Mouse (Mus musculus) heart, adult 18-20 months (tissue): ENCODE measurements around the gene Josd2. TPM values are rescaled to one million over a fixed set of nuclear protein-coding genes. Genes with fewer than 3 reads are reported as not detected.

Experiments used
- DNase-seq, 2 experiments: peaks; one replicate each; pipeline ENCODE4 v3.0.0; 2021 to 2022; ENCODE audit warnings: mixed read lengths in 1 of 2
- total RNA-seq, 2 experiments: library from RNA; stranded (reverse); gene quantifications; 2 replicates each; pipeline ENCODE4 v1.2.3; 2021

The Josd2 gene
- total RNA-seq, 2 experiments from 2014 or later: 98.6 to 108 TPM

DNA sequence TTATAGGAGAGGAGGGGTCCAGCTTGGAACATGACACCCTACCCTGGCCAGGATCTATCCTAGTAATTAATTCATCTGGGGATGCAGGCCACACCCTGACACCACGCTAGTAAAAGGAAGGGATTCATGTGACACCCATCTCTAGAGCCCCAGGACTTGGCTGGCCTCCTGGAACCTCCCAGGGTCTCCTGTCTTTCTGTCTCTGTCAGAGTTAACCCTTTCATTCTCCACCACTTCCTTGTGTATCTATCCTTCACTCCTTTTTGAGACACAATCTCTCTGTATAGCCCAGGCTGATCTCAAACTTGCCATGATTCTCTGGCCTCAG lies 4.7 kb downstream of the Josd2 start:
- DNase-seq: no peak

DNA sequence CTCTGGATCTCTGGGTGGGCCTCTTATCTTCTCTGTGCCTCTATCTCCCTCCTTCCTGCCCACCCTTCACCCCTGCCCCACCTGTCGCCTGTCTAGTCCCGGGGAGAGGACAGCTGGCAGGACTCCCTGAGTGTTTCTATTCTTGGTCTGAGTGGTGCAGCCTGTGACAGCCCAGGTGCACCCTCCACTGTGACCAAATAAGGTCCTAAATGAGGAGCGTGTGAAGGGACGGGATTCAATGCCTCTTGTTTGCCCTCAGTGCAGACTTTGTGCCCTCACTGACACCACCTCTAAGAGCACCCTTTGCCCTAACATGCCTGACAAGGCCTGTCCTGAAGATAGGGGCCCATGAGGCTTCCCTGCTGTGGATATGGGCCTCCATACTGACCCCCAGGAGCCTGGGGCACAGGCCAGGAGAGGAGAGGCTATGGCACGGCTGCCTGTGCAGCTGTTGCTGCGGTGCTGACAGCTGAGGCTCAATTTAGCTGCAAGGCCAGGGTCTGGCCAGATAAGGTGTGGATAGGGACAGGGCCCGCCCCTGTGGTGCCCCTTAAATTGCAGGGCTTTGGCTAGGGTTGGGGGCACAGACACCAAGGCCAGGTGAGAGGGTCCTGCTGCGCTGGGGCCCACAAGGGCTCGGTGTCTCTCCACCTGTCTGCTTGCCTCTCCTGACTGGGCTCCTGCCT lies 5.3 kb downstream of the Josd2 start:
- peak; percentile 78 to 88 for DNase-seq

DNA sequence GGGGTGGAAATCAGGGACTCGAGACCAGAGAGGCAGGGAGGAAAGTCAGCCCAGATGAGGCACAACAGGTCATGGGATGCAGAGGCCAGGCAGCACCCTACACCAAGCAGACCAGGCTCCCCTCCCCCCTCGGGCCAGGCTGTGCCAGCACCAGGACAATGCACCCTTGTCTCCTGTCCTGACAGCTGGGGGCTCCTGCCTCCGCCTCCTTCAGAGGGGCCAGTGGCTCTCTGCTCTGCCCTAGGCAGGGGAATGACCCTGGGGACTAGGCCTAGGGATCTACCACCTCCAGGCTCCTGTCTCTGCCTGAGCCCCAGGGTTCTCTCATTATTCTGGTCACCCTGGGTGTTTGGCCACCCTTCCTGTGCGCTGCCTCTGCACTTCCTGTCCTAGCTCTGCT lies 6.6 kb downstream of the Josd2 start:
- DNase-seq: peak; percentile 80 to 85

DNA sequence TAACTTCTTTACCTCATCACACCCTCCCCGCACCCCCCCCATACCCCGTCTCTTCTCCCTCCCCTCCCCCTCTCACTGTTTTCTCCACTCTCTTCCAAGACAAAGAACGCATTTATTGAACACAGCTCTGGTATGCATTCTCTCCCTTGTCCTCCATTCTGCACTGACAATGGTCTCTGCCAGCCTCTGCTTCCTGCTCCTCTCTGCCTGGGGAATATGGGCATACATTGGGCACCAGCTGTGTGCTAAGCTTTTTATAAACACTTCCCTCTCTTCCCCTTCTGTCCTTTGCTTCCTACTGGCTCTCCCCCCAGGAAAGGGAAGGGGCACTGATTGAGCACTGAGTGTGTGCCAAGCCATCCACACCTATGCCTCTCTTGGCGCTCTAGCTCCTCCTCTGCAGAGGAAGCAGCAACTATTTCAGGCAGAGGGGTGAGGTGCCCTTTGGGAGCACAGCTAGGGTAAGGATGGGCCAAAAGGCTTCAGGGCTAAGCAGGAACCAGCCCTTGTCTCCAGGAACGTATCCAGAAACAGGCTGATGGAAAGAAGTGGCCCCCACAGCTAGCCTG lies 7.3 kb downstream of the Josd2 start:
- no peak for DNase-seq

DNA sequence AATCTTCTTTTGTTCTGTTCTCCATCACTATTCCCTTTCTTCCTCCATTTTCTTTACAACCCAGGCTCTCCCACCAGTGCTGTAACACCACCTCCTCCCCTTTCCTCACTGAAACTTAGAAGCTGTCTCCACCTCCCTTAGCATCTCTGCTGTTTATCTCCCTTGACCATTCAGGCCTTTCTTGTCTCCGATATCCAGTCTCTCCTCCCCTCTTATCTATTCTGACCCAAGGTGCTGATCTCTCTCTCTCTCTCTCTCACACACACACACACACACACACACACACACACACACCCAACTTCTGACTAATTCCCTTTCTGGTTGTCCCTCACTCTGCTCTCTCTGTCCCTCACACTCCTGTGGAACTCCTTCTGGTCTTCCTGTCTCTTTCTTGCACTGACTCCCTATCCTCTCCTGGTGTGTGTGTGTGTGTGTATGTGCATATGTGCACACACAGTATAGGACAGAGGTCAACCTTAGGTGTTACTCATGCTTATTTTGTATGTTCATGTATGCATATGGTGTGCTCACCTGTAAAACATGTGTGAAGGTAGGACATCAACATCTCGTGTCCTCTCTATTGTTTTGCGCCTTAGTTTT lies 15.2 kb downstream of the Josd2 start:
- no peak for DNase-seq

DNA sequence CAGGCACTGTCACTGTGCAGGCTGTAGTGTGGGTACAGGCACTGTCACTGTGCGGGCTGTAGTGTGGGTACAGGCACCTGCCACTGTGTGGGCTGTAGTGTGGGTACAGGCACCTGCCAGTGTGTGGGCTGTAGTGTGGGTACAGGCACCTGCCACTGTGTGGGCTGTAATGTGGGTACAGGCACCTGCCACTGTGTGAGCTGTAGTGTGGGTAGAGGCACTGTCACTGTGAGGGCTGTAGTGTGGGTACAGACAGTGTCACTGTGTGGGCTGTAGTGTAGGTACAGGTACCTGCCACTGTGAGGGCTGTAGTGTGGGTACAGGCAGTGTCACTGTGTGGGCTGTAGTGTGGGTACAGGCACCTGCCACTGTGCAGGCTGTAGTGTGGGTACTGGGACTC lies 16.3 kb downstream of the Josd2 start:
- DNase-seq: no peak

DNA sequence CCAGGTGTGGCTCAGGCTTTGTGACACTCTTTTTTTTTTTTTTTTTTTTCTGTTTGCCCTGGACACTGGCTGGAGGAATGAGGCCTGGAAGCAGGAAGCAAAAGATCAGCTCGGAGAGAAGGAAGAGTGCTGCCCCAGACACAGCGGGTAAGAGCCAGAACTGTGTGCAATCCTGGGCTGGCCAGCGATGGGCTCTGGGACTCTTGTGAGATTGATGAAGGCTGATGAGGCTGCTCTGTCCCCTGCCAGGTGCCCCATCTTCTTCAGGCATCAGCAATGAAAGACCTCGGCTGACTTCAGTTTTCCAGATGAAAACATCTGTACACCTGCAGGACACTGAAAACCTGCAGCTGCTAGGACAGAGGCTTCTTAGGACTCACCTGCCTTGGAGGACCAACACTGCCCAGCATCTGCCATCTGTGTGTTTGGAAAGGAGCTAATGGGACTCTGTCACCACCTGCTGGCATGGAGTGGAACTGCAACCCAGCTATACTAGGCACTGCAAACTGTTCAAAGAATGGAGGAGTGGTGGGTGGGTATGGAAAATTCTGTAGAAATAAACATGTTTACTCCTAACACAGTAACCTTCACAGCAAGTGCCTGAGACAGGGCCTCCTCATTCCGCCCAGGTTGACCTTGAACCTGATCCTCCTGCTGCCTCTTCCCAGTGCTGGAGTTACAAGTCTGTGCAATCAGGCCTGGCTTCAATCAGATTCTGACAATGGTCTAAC lies 17.2 kb downstream of the Josd2 start:
- DNase-seq: peak; percentile 61 to 87

DNA sequence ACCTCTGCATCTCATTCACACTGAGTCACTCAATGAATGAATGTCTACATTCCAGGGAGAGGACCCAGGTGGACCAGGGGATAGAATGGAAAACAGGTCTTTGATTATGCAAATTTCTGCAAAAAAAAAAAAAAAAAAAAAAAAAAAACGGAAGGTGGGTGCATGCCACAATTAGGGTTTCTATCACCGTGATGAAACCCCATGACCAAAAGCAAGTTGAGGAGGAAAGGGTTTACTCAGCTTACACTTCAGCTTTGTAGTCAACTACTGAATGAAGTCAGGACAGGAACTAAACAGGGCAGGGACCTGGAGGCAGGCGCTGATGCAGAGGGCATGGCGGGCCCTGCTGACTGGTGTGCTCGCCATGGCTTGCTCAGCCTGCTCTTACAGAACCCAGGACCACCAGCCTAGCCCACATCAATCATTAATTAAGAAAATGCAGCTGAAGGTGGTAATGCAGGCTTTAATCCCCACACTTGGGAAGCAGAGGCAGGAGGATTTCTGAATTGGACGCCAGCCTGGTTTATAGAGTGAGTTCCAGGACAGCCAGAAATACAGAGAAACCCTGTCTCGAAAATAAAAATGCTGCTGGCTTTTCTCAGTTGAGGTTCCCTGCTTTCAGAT lies 17.9 kb downstream of the Josd2 start:
- DNase-seq: no peak

DNA sequence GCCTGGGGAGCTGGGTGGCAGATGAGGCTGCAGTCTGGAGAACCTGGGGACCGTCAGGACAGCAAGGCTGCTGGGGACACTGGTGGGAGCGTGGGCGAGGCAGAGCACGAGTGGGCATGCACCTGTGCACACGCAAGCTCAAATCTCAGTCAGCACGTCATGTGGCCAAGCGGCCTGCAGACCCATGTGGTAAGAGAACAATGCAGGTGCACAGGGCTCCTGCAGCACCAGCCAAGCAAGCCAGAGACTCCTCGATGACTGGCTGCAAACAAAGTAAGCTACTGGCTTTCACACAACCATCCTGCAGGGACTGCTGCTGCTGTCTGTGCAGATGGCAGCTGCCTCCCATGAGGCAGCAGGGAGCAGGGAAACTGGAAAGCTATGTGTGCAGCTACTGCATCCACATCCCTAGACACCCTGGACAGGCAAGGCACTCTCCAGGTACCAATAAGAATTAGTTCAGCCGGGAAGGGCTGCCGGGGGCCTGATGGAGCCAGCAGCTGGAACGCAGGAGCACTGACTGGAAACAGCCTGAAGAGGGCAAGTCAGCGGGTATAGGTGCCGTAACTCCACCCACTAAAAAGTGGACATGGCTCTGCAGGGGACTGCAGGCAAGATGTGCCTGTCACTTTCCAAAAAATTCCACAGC lies 19.3 kb downstream of the Josd2 start:
- DNase-seq: no peak

DNA sequence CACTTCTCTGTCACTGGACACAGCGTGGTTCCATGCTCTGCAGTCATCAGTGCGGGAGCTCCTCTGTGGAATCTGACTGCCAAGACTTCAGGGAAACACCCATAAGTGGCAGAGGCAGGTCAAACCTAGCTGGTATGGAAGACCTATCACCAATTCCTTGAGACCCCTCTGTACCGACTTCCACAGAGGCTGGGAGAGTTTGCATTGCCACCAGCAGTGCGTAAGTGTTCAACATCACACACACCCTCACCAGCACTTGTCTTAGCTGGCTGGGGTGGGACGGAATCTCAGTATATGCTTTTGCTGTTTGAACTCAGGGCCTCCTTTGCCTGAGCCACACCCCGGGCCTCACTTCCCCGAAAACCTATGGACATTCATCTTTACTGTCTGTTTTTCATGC lies 20.2 kb downstream of the Josd2 start:
- DNase-seq: no peak

DNA sequence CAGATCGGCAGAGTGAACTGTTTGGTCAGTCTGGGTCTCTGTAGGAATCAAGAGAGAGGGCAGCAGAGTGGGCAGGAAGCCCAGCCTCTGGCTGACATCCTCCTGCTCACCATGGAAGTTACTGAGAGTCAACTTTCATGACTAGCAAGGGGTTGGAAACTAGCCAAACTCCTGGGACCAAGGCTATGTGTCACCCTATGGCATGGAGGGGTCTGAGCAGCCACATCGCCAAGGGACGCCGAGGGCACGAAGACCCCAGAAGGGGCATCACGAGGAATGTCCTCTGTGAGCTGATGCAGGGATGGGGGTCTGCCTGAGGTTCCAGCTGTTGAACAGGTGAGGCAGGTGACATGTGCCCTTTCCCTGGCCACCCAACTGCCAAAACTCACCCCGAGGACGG lies 20.8 kb downstream of the Josd2 start:
- DNase-seq: no peak

DNA sequence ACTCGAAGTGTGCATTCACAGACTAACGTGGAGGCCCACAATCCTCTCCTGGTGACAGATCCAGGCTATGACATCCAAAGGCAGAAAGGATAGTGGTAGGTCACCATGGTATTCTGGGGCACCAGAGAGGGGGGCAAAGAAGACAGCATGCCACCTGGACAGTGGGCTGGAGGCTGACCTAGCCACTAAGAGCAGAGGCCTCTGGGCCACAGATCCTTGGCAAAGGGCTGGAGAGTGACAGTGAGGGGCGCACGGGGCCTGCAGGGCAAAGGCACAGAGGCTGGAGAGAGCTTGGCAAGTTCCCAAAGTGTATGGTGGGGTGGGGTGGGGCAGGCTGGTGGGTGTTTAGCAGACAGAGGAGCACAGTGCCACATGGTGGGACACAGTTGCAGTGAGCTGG lies 22.5 kb downstream of the Josd2 start:
- DNase-seq: no peak

DNA sequence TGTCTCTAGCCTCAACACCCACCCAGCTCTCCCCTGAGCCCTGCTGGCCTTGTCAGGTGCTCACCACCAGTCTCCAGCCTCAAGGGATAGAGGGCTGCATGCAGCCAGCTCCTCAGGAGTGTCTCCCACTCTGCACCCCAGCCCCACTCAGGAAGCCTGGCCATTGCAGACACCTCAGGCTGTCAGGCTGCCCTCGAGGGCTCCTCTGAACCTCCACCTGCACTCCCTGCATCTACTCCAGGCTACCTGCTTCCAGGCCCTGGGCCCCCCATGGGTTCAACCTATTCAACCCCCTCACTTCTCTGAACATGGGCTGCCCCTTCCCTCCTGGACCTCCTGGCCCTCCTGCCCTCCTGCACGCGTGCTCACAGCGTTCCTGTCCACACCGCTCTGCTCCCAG lies 23.6 kb downstream of the Josd2 start:
- DNase-seq: no peak

DNA sequence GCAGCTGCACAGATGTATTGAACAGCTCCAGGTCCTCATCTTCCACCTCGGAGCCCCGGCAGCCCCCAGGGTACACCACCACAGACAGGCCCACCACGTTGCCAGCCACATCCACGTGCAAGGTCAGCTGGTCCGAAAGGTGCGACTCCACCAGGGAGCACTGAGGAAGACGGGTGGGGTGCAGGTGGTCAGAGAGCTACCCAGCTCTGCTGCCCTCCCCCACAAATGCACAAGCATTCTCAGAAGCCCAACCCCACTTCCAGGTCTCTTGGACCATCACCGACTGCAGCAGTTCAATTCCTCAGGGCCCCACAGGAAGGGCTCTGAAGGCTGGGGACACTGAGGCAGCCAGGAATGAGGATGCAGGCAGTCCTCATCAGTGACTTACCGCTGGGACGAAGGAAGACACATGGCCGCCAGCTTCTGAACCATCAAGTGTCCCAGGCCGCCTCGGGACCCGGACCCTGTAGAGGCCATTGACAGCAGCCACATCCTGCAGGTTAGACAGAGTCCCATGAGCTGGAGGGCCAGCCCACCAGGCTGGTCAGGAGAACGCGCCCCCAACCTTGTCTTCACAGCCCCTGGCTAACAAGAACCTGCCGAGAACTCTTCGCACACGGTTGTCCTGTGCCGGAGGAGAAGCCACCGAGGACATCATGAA lies 24.5 kb downstream of the Josd2 start:
- no peak for DNase-seq

DNA sequence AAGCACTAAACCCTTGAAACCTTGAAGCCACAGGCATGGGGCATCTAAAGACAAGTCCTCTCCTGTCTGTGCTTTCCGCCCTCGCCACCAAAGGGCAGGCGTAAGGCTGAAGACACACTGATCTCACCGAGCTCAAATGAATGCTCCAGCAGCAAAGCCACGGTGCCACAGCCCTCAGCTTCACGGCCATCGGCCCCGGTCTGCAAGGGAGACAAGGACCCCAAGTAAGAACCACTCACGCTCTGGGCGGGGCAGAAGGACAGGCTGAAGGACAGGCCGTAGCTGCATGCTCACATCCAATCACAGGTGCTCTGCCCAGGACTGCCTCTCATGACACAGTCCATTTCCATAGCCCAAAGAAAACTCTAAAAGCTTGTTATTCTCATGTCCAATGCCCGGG lies 26.9 kb downstream of the Josd2 start:
- DNase-seq: no peak

DNA sequence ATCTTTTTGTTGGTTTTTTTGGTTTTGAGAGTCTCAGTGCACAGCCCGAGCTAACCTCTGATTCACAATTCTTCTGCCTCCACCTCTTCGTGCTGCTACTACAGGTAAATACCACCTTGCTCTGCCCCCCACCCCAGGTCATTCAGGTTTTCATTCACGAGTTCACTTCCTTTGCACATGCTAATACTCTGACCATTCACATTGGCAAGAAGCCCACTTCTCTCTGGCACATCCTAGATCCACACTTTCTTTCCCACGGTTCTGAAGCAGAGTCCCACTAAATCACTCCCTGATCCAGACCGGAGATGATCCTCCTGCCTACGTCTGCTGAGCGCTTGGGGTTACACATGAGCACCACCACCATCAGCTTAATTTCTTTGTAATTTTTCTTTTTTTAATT lies 27.3 kb downstream of the Josd2 start:
- DNase-seq: no peak

DNA sequence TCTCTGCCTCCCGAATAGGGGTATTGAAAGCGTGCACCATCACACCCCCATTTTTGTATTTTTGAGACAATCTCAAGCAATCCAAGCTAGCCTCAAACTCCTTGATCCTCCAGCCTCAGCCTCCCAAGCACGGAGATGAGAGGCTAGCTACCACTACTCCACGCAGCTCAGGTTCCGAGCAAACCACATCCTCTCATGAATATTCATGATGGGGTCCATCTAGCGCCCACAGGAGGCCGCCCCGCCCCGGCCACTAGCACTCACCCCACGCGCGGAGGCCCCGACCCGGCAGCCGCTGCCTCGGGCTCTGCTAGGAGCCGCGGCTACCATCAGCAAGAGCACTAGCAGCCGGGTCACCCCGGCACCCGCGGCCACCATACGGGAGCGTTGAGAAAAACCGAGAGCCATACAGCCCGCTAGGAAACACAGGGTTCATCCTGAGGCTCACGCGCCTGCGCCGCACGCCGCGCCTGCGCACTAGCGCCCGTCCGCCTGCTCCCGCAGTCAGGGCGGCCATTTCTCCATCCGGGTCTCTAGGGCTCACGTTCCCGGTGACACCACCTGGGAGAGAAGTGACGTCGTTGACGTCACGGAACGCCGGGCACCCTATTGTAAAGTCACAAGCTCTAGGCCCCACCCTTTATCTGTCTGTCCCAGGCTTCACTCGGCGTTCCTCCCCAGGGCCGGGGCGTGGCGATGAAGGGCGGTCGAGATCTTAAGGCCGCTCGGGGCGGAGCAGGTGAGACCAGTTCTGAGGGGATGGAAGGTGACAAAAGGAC lies 28.4 kb downstream of the Josd2 start, which contains the start of the genes Emc10 and Fam71e1:
Emc10 (minus strand) TSS at position 538 of the 779 bp plus-strand sequence.
Fam71e1 (plus strand) TSS at position 590 of the 779 bp plus-strand sequence.
- peak; percentile 98 for DNase-seq

DNA sequence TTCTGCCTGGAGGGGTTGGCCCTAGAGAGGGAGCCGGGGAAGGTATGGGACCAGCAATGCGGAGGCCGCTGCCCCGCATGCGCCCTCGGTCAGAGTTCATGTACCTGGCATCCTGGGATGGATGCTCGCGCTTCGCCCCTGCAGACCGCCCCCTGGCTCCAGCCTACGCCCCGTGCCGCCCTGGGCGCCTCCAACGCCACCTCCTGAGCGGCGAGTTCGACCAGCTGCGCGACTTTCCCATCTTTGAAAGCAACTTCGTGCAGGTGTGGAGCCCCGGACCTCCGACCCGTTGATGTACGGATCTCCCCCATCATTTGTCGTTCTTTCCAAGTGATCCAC lies 29.0 kb downstream of the Josd2 start:
- DNase-seq: no peak

DNA sequence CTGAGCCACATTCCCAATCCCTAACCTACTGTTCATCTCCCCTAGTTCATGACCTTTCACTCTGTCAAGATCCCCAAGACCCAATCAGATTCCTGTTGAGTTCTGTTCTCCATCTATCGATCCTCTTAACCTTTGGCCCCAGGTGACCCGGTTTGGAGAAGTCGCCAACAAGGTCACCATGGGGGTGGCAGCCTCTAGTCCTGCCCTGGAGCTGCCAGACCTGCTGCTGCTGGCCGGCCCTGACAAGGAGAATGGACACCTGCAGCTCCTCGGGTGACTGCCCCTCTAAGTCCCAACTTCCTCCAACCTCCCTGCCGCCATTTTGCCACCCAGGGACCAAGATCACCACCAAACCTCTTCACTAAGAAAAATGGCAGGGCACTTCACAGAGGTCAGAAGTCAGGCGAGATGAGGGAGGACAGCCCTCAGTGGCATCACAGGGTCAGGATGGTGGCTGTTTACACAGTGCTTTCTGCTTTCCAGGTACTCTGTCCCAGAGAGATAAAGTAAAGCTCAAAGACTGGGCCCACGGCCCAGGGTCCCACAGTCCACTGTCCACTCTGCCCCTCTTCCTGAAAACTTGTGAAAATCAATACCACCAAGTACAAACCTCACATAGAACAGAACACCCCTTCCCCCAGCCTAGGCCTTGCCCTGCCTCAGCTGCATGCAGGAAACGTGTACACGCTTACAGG lies 29.7 kb downstream of the Josd2 start:
- no peak for DNase-seq

DNA sequence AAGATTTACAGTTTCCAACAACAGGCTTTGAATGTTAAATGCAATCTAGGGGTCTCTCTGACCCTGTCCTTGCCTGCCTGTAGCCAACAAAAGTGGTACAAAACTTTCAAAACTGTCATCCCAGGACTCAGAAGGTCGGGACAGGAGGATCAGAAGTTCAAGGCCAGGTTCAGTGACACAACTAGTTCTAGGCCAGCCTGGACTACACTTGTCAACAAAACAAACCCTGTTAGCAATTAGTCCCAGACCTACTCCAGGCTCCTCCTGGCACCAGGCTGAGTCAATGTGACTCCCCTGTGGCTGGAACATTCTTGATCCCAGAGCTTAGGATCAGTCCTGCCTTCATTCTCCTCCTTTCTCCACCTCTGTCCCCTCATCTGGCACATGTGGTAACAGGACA lies 31.1 kb downstream of the Josd2 start:
- no peak for DNase-seq
